Mouse (Mus musculus) heart, embryonic 14.5 days (tissue): ENCODE results near the gene Rpl13a. TPM values are rescaled to one million over a fixed set of nuclear protein-coding genes. Genes with fewer than 3 reads are reported as not detected.

Experiments
- ATAC-seq: fragments of 200-750 bp; cut with Nextera tagmentation; 2 replicates; pipeline ENCODE4 v1.8.0; 2017; ENCODE audit warnings: low read depth, moderate TSS enrichment; ENCODE audit not compliant: insufficient number of reproducible peaks, insufficient read depth, low FRiP score
- H3K27ac ChIP-seq, 2 experiments: fragments of 200-500 bp in 1 of 2; fragments of 300-500 bp in 1 of 2; sonication (generic) in 1 of 2; replicated peaks in 1 of 2; 2 replicates each; pipeline ENCODE4 v1.5.1; 2012 to 2014; ENCODE audit warnings: low read depth in 2 of 2, low read length in 2 of 2, control low read depth in 1 of 2, mild to moderate bottlenecking in 1 of 2, mixed read lengths in 1 of 2; ENCODE audit not compliant: control insufficient read depth in 1 of 2, insufficient read depth in 1 of 2
- H3K27me3 ChIP-seq: fragments of 300-500 bp; sonication (generic); 2 replicates; pipeline ENCODE4 v1.6.1; 2014; ENCODE audit warnings: mild to moderate bottlenecking, low read length, control low read depth; ENCODE audit not compliant: control insufficient read depth, insufficient read depth
- H3K36me3 ChIP-seq: fragments of 300-500 bp; sonication (generic); 2 replicates; pipeline ENCODE4 v1.6.1; 2014; ENCODE audit warnings: mild to moderate bottlenecking, control low read depth, low read length, mixed read lengths; ENCODE audit not compliant: control insufficient read depth, insufficient read depth
- H3K4me1 ChIP-seq, 2 experiments: fragments of 200-500 bp in 1 of 2; fragments of 300-500 bp in 1 of 2; sonication (generic) in 1 of 2; 2 replicates each; pipeline ENCODE4 v1.6.1; 2012 to 2014; ENCODE audit warnings: low read length in 2 of 2, control low read depth in 1 of 2, mixed read lengths in 1 of 2; ENCODE audit not compliant: control insufficient read depth in 2 of 2, insufficient read depth in 2 of 2
- H3K4me2 ChIP-seq: fragments of 300-500 bp; sonication (generic); 2 replicates; pipeline ENCODE4 v1.6.1; 2014; ENCODE audit warnings: mild to moderate bottlenecking, low read length
- H3K4me3 ChIP-seq, 2 experiments: fragments of 200-500 bp in 1 of 2; fragments of 300-500 bp in 1 of 2; sonication (generic) in 1 of 2; 2 replicates each; pipeline ENCODE4 v1.5.1; 2012 to 2014; ENCODE audit warnings: low read length in 2 of 2, mild to moderate bottlenecking in 2 of 2, control low read depth in 1 of 2, low read depth in 1 of 2, moderate library complexity in 1 of 2; ENCODE audit not compliant: control insufficient read depth in 1 of 2, insufficient read depth in 1 of 2
- H3K9ac ChIP-seq: fragments of 300-500 bp; sonication (generic); 2 replicates; pipeline ENCODE4 v1.6.1; 2014; ENCODE audit warnings: mild to moderate bottlenecking, low read length
- H3K9me3 ChIP-seq: fragments of 300-500 bp; sonication (generic); 2 replicates; pipeline ENCODE4 v1.6.1; 2016; ENCODE audit warnings: low read length, control low read depth; ENCODE audit not compliant: control insufficient read depth
- WGBS: fragments of 180-500 bp; shearing (Covaris S2); extraction: QIAGEN DNeasy Blood & Tissue Kit; methylation state at CpG from one replicate; pipeline ENCODE4 v1.1.7; 2014; 5-methylcytosine and 5-hydroxymethylcytosine counted together
- polyA plus RNA-seq: library from polyadenylated mRNA; unstranded; fragments of >200 nt; fragmentation: Nextera tagmentation; extraction: Ambion mirVana; gene quantifications from 2 replicates; pipeline ENCODE4 v1.2.1, GENCODE M21; 2014

Gene Rpl13a
- polyA plus RNA-seq, 1 experiment from 2014 or later: 918 TPM

DNA sequence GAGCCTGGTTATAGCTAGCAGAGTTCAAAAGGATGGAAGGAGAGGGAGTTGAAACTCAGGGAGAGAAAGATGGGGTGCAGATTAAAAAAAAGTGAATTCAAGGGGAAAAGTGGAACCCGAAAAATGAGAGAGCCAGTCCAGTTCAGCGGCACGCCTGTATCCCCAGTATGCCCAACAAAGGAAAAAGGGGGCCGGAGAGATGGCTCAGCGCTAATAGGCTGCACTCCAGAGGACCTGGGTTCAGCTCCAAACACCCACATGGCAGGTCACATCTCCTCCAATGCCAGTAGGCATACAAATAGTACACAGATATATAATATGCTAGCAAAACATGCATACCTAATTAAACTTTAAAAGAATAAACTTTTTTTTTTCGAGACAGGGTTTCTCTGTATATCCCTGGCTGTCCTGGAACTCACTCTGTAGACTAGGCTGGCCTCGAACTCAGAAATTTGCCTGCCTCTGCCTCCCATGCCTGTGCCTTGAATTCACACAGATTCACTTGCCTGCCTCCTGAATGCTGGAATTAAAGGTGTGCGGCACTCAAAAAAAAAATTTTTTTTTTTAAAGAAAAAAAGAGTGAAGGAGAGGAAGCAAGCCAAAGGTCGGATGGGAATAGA is 34.5 kb upstream of the Rpl13a start:
- H3K27me3 ChIP-seq: peaks cover 58% of the 10 kb centered on the region
- no peak overlapping the region for H3K4me2 ChIP-seq
- H3K36me3 ChIP-seq: peaks cover 25% of the 10 kb centered on the region
- no peak overlapping the region for H3K4me3 ChIP-seq
- ATAC-seq: no peak
- WGBS: 76% methylated on average over 9 of the region's 9 CpGs
- peaks cover 6 to 10% of the 10 kb centered on the region in 2 experiments; a peak in 3 of 4 replicates for H3K4me1 ChIP-seq
- H3K27ac ChIP-seq: no peak overlapping the region
- no peaks in the 10 kb centered on the region for H3K9me3 ChIP-seq
- no peak overlapping the region for H3K9ac ChIP-seq

DNA sequence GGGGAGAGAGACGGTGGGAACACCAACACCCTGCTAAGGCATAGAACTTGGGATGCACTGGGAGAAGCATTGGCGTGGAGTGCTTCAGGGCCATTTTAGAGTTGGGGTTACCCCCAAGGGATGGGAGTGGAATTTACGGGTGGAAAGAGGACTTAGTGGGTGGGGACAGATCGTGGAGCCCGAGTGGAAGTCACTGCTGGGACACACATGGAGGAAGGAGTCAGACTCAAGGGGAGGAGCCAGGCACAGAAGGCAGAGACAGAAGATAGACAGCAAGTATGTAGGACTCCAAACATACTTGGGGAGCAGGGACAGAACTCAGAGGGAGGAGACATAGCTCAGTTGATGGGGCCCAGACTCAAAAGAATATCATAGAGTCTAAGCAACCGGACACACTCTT is 34.0 kb upstream of the Rpl13a start:
- no peaks in the 10 kb centered on the region for H3K9me3 ChIP-seq
- H3K9ac ChIP-seq: no peak overlapping the region
- peak overlapping the region; percentile 72 for H3K4me2 ChIP-seq
- H3K27me3 ChIP-seq: peaks cover 52% of the 10 kb centered on the region
- 27% methylated on average over 6 of the region's 6 CpGs for WGBS
- peaks cover 6 to 10% of the 10 kb centered on the region in 2 experiments; a peak in 3 of 4 replicates for H3K4me1 ChIP-seq
- no peak for ATAC-seq
- H3K4me3 ChIP-seq: peak overlapping the region; percentile 35 to 43; a peak in 3 of 4 replicates
- H3K27ac ChIP-seq: no peak overlapping the region
- H3K36me3 ChIP-seq: peaks cover 30% of the 10 kb centered on the region

DNA sequence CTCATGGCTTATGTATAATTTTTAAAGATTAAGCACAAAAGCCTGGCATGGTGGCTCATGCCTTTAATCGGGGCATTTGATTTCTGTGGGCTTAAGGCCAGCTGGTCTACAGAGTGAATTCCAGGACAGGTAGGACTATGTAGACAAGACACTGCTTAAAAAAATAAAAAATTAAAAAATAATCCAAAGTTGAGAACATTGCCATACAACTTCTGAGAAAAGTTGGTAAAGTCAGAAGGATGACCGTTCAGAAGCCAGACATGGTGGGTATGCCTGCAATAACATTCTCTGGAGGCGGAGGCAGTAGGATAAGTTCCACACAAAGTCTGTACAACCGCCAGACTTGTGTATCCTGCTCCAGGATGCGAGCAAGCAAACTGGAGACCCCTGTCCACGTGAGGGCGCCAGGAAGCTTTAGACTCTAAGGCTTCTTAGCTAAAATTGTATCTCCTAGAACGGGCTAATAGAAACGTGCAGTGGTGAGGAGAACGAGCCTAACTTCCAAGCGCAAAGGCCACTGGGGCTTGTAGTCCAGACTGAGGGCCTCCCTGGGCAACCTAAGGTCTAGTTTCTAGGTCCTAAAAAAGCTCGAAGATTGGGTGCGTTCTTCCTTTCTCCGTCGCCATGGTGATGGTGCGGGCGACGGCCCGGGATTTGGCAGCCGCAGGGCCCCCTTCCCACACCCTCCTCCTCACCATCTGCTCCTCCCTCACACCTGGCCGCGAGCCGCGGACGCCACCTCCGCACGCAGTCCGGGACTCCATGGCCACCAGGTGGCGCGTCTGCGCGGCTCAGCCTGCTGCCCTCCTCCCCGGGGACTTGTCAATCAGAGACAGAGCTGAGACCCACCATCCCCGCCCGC is 33.3 kb upstream of the Rpl13a start:
- ATAC-seq: peak; percentile 60
- H3K36me3 ChIP-seq: peaks cover 33% of the 10 kb centered on the region
- no peak overlapping the region for H3K27ac ChIP-seq
- H3K4me3 ChIP-seq: peak overlapping the region; percentile 35 to 43
- H3K4me1 ChIP-seq: peaks cover 6 to 10% of the 10 kb centered on the region in 2 experiments; a peak in 3 of 4 replicates
- peak overlapping the region; percentile 36; the same call in 1 of the 2 replicates for H3K9ac ChIP-seq
- peaks cover 45% of the 10 kb centered on the region for H3K27me3 ChIP-seq
- no peaks in the 10 kb centered on the region for H3K9me3 ChIP-seq
- H3K4me2 ChIP-seq: peak overlapping the region; percentile 72
- 5% methylated on average over 35 of the region's 35 CpGs for WGBS

DNA sequence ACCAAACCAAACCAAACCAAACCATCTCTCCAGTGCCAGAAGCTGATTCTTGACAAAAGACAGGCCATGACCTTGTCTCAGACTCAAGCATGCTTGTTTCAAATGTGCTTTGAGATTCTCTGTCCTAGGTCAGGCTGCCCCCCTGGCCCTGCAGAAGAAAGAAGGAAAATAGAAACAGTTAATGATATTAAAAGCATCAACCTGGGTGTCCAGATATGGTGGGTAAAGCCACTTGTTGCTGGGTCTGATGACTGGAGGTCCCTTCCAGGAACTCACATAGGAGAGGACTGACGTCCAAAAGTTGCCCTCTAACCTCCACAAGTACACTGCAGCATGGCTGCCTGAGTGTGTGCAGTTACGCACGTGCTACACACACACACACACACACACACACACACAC is 32.3 kb upstream of the Rpl13a start:
- ATAC-seq: no peak
- Histone ChIP-seq H3K4me1 (peaks cover 6 to 10% of the 10 kb centered on the region in 2 experiments; a peak in 3 of 4 replicates), H3K36me3 (peaks cover 39% of the 10 kb centered on the region), H3K9ac (no peak overlapping the region), H3K27ac (no peak overlapping the region), H3K4me3 (no peak overlapping the region), H3K4me2 (no peak overlapping the region), H3K27me3 (peaks cover 35% of the 10 kb centered on the region), H3K9me3 (no peaks in the 10 kb centered on the region)
- WGBS: 87% methylated on average over 3 of the region's 3 CpGs

DNA sequence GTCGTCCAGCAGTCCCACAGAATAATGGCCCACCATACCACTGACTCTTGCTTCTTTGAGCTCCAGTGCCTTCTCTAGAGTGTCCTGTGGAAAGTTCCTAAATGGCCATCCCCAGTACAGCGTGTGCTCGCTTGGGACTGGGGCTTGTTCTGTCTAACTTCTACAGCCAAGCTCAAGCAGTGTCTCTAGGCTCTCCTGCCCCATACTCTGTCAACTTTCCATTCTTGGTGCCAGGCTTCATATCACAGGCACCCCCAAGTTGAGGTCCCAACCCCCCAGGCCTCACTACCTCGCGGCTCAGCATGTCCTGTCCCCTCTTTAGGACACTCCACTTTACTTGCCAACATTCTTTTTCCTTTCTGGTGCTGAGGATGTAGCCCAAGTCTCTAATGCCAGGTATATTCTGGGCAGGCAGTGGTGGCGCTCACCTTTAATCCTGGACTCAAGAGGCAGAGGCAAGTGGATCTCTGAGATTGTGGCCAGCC is 31.8 kb upstream of the Rpl13a start:
- Histone ChIP-seq H3K27ac (no peak overlapping the region), H3K9ac (no peak overlapping the region), H3K27me3 (peaks cover 30% of the 10 kb centered on the region), H3K9me3 (no peaks in the 10 kb centered on the region), H3K4me1 (peaks cover 6 to 10% of the 10 kb centered on the region in 2 experiments; a peak in 3 of 4 replicates), H3K36me3 (peaks cover 39% of the 10 kb centered on the region), H3K4me3 (no peak overlapping the region), H3K4me2 (no peak overlapping the region)
- no peak for ATAC-seq
- WGBS: 89% methylated on average over 6 of the region's 6 CpGs

DNA sequence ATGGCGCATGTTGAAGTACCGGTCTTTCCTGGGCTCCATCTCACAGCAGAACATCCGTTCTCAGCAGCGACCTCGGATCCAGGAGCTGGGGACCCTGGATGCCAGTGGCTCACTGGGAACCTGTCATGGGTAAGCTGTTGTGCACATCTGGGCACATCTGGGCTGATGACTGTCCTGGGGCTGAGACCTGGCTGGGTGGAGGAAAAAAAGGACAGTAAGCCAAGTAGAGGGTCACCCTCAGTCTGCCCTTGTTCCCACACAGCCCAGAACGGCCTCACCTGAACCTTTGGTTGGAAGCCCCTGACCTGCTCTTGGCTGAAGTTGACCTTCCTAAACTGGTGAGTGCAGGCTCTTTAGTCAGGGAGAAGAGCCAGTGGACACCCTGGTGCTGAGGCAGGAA is 30.4 kb upstream of the Rpl13a start:
- H3K4me2 ChIP-seq: no peak overlapping the region
- peaks cover 39% of the 10 kb centered on the region for H3K36me3 ChIP-seq
- peaks cover 16% of the 10 kb centered on the region for H3K27me3 ChIP-seq
- 92% methylated on average over 6 of the region's 6 CpGs for WGBS
- H3K27ac ChIP-seq: no peak overlapping the region
- no peak overlapping the region for H3K4me3 ChIP-seq
- H3K9me3 ChIP-seq: no peaks in the 10 kb centered on the region
- H3K9ac ChIP-seq: no peak overlapping the region
- H3K4me1 ChIP-seq: peaks cover 6 to 8% of the 10 kb centered on the region in 2 experiments; a peak in 2 of 4 replicates
- ATAC-seq: no peak

DNA sequence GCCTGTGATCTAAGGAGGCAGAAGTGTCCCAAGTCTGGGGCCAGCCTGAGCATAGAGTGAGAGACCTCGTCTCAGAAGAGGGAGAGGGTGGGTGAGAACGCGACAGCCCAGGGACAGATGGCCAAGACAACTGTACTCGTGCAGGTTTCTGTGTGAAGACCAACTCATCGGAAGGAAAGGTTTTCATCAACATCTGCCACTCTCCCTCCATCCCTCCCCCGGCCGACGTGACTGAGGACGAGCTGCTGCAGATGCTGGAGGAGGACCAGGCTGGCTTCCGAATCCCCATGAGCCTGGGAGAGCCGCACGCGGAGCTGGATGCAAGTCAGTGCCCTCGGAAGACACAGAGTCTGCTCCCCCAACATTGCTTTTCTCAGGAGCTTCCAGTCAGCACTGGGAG is 28.9 kb upstream of the Rpl13a start:
- WGBS: 88% methylated on average over 14 of the region's 14 CpGs

More for the DNA sequence above, 28.9 kb upstream of the Rpl13a start:
- Histone ChIP-seq H3K9ac (no peak overlapping the region), H3K27ac (no peak overlapping the region), H3K4me2 (no peak overlapping the region), H3K27me3 (peaks cover 1% of the 10 kb centered on the region; the same call in 1 of the 2 replicates), H3K36me3 (peaks cover 39% of the 10 kb centered on the region), H3K9me3 (no peaks in the 10 kb centered on the region), H3K4me1 (peaks cover 6 to 11% of the 10 kb centered on the region in 2 experiments; a peak in 2 of 4 replicates), H3K4me3 (no peak overlapping the region)
- no peak for ATAC-seq
